Mouse (Mus musculus): ENCODE measurements at regions not wholly inside any gene's neighbourhood (a gene's known extent, or its start where the extent isn't known, plus 50 kb on each side); places are given as distances from the start of the nearest gene placed in this dataset.
"Not testable (repeated sequence)": the region's sequence is repeated elsewhere in the genome, so short reads cannot be mapped to it uniquely, and the experiment has no call there.

- no peak for DNase-seq (ENCODE audit: low spot score in 2 of 2)
Observed at GRCm38 (mm10) chr1:164545843-164546242, 87.7 kb upstream of the Atp1b1 start.

GRCm38 (mm10) chr1:164543045-164543803, 85.1 kb upstream of the Atp1b1 start:
- DNase-seq (ENCODE audit: low spot score in 2 of 2): no peak

GRCm38 (mm10) chr1:164541711-164542110, 83.6 kb upstream of the Atp1b1 start:
- no peak for DNase-seq (ENCODE audit: low spot score in 2 of 2)

GRCm38 (mm10) chr1:164538304-164539043, 80.3 kb upstream of the Atp1b1 start:
- no peak for DNase-seq (ENCODE audit: low spot score in 2 of 2)

- no peak for DNase-seq (ENCODE audit: low spot score in 2 of 2)
Observed at GRCm38 (mm10) chr1:164537324-164537948, 79.3 kb upstream of the Atp1b1 start.

- DNase-seq (ENCODE audit: low spot score in 2 of 2): no peak
Observed at GRCm38 (mm10) chr1:164532196-164532595, 74.0 kb upstream of the Atp1b1 start.

- DNase-seq (ENCODE audit: low spot score in 2 of 2): no peak
Observed at GRCm38 (mm10) chr1:164531741-164532140, 73.6 kb upstream of the Atp1b1 start.

GRCm38 (mm10) chr1:164526748-164527147, 68.6 kb upstream of the Atp1b1 start:
- DNase-seq (ENCODE audit: low spot score in 2 of 2): no peak

GRCm38 (mm10) chr1:164522377-164523150, 64.4 kb upstream of the Atp1b1 start:
- DNase-seq (ENCODE audit: low spot score in 2 of 2): no peak

- DNase-seq (ENCODE audit: low spot score in 2 of 2): no peak
Observed at GRCm38 (mm10) chr1:164521371-164522130, 63.4 kb upstream of the Atp1b1 start.

- no peak for DNase-seq (ENCODE audit: low spot score in 2 of 2)
Observed at GRCm38 (mm10) chr1:164518866-164519265, 60.7 kb upstream of the Atp1b1 start.

GRCm38 (mm10) chr1:164518308-164518707, 60.2 kb upstream of the Atp1b1 start:
- no peak for DNase-seq (ENCODE audit: low spot score in 2 of 2)

- DNase-seq (ENCODE audit: low spot score in 2 of 2): not testable (repeated sequence)
Observed at GRCm38 (mm10) chr1:164517362-164517761, 59.2 kb upstream of the Atp1b1 start.

GRCm38 (mm10) chr1:164511628-164512385, 53.7 kb upstream of the Atp1b1 start:
- no peak for DNase-seq (ENCODE audit: low spot score in 2 of 2)

- no peak for DNase-seq (ENCODE audit: low spot score in 2 of 2)
Observed at GRCm38 (mm10) chr1:164509226-164509625, 51.1 kb upstream of the Atp1b1 start.

GRCm38 (mm10) chr1:164508556-164508955, 50.4 kb upstream of the Atp1b1 start:
- no peak for DNase-seq (ENCODE audit: low spot score in 2 of 2)

- DNase-seq (ENCODE audit: low spot score in 2 of 2): no peak
Observed at GRCm38 (mm10) chr1:164508106-164508505, 50.0 kb upstream of the Atp1b1 start.
